Mouse (Mus musculus) erythroblast, adult 5-6 weeks (primary cell): ENCODE results near the gene Aox1. TPM values are rescaled to one million over a fixed set of nuclear protein-coding genes. Genes with fewer than 3 reads are reported as not detected.

Experiments
- ATAC-seq: replicated peaks from 2 replicates; pipeline ENCODE4 v1.8.0; 2016; ENCODE audit warnings: moderate number of reproducible peaks, mild to moderate bottlenecking, moderate TSS enrichment, inconsistent platforms; ENCODE audit not compliant: poor library complexity, low FRiP score, severe bottlenecking
- total RNA-seq, 2 experiments: library from RNA; stranded (forward) in 1 of 2; stranded (reverse) in 1 of 2; fragments of 150-400 nt in 1 of 2; fragments of 200-764, 138-1000 nt in 1 of 2; gene quantifications; 2 replicates each; pipeline versions ENCODE4 v1.2.3 to v1.2.4; 2015 to 2017; ENCODE audit warnings: low replicate concordance in 2 of 2

Gene Aox1
- total RNA-seq, 2 experiments from 2014 or later, result not detected

- no peak for ATAC-seq
Observed at GRCm38 (mm10) chr1:58101531-58102146, 71.9 kb downstream of the Aox1 start.

GRCm38 (mm10) chr1:58102494-58102893 lies 72.8 kb downstream of the Aox1 start:
- ATAC-seq, result no peak

- no peak for ATAC-seq
Observed at GRCm38 (mm10) chr1:58105685-58106084, 76.0 kb downstream of the Aox1 start.

GRCm38 (mm10) chr1:58107066-58107465 lies 77.3 kb downstream of the Aox1 start:
- no peak for ATAC-seq

GRCm38 (mm10) chr1:58110241-58110640 lies 80.5 kb downstream of the Aox1 start:
- no peak for ATAC-seq

- ATAC-seq, result no peak
Observed at GRCm38 (mm10) chr1:58111315-58111714, 81.6 kb downstream of the Aox1 start.

GRCm38 (mm10) chr1:58112880-58113279 lies 83.1 kb downstream of the Aox1 start, which contains the start of gene Aox3:
Aox3 (plus strand) TSS chr1:58113130.
- ATAC-seq, result no peak

GRCm38 (mm10) chr1:58113441-58113840 lies 83.7 kb downstream of the Aox1 start:
- no peak for ATAC-seq

GRCm38 (mm10) chr1:58114021-58114560 lies 84.4 kb downstream of the Aox1 start:
- no peak for ATAC-seq

GRCm38 (mm10) chr1:58114666-58115375 lies 85.1 kb downstream of the Aox1 start:
- no peak for ATAC-seq

- ATAC-seq, result no peak
Observed at GRCm38 (mm10) chr1:58118231-58118630, 88.5 kb downstream of the Aox1 start.

- no peak for ATAC-seq
Observed at GRCm38 (mm10) chr1:58124901-58125300, 95.2 kb downstream of the Aox1 start.

- no peak for ATAC-seq
Observed at GRCm38 (mm10) chr1:58137891-58138290, 108.2 kb downstream of the Aox1 start.

- no peak for ATAC-seq
Observed at GRCm38 (mm10) chr1:58138986-58139385, 109.3 kb downstream of the Aox1 start.

GRCm38 (mm10) chr1:58140607-58141006 lies 110.9 kb downstream of the Aox1 start:
- no peak for ATAC-seq

GRCm38 (mm10) chr1:58144384-58145069 lies 114.8 kb downstream of the Aox1 start:
- ATAC-seq, result no peak

GRCm38 (mm10) chr1:58146026-58146425 lies 116.3 kb downstream of the Aox1 start:
- no peak for ATAC-seq

GRCm38 (mm10) chr1:58147776-58148175 lies 118.0 kb downstream of the Aox1 start:
- no peak for ATAC-seq

- no peak for ATAC-seq
Observed at GRCm38 (mm10) chr1:58152247-58152646, 122.5 kb downstream of the Aox1 start.
